Mouse (Mus musculus) myocyte (in vitro differentiated cells): ENCODE results near the gene Fam196b.

Source experiments
- CEBPB ChIP-seq: IDR thresholded peaks from 2 replicates; pipeline ENCODE4 v1.6.1; 2011; ENCODE audit warnings: mild to moderate bottlenecking, moderate library complexity; ENCODE audit not compliant: poor library complexity, insufficient read depth, severe bottlenecking
- E2F4 ChIP-seq: IDR thresholded peaks from one replicate; pipeline ENCODE4 v1.6.1; 2011; ENCODE audit warnings: mild to moderate bottlenecking, control low read depth, moderate library complexity; ENCODE audit not compliant: insufficient read depth
- MAX ChIP-seq: IDR thresholded peaks from one replicate; pipeline ENCODE4 v1.6.1; 2011; ENCODE audit warnings: low read depth, mild to moderate bottlenecking, control low read depth
- MYOD1 ChIP-seq, 3 experiments: IDR thresholded peaks; one replicate each; pipeline ENCODE4 v1.6.1; 2011; ENCODE audit warnings: control low read depth in 2 of 3, low read depth in 2 of 3, mild to moderate bottlenecking in 2 of 3, moderate library complexity in 1 of 3; ENCODE audit not compliant: insufficient read length in 2 of 3, control insufficient read depth in 1 of 3
- MYOG ChIP-seq, 3 experiments: IDR thresholded peaks; one replicate each; pipeline ENCODE4 v1.6.1; 2011; ENCODE audit warnings: control low read depth in 2 of 3, low read depth in 2 of 3, mild to moderate bottlenecking in 2 of 3; ENCODE audit not compliant: insufficient read length in 2 of 3, control insufficient read depth in 1 of 3, insufficient read depth in 1 of 3
- POLR2A ChIP-seq: IDR thresholded peaks from one replicate; pipeline ENCODE4 v1.6.1; 2011; ENCODE audit warnings: low read depth, mild to moderate bottlenecking, control low read depth, moderate library complexity; ENCODE audit not compliant: insufficient read length
- POLR2AphosphoS2 ChIP-seq: IDR thresholded peaks from one replicate; pipeline ENCODE4 v1.6.1; 2011; ENCODE audit warnings: low read depth, control low read depth; ENCODE audit not compliant: insufficient read length
- REST ChIP-seq: IDR thresholded peaks from one replicate; pipeline ENCODE4 v1.6.1; 2011; ENCODE audit warnings: mild to moderate bottlenecking, control low read depth, moderate library complexity; ENCODE audit not compliant: insufficient read depth, insufficient read length
- SRF ChIP-seq: IDR thresholded peaks from one replicate; pipeline ENCODE4 v1.6.1; 2011; ENCODE audit warnings: low read depth; ENCODE audit not compliant: control insufficient read depth, insufficient read length
- TCF12 ChIP-seq: IDR thresholded peaks from one replicate; pipeline ENCODE4 v1.6.1; 2011; ENCODE audit warnings: mild to moderate bottlenecking, control low read depth; ENCODE audit not compliant: poor library complexity, insufficient read depth, severe bottlenecking
- TCF3 ChIP-seq: IDR thresholded peaks from one replicate; pipeline ENCODE4 v1.6.1; 2011; ENCODE audit warnings: low read depth, control low read depth; ENCODE audit not compliant: insufficient read length
- USF1 ChIP-seq: IDR thresholded peaks from one replicate; pipeline ENCODE4 v1.6.1; 2011; ENCODE audit warnings: low read depth, mild to moderate bottlenecking, control low read depth, moderate library complexity

DNA sequence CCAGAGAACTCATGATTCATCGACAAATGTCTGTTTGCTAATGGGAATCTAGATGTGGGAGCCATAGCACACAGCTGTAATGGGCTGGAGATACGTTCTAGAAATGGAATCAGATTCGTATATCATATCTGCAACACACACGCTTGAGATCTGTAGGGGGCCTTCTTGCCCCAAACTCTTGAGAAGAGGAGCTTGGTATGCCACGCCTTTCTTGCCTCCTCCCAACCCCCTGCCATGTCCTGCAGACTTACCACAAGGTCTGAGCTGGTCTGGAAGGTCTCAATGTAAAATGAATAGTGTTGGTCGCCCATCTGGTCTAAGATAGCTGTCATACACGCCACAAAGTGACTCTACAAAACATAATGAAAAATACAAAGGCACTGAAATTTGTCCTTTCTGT is 2.4 kb upstream of the Fam196b start:
- TF ChIP-seq POLR2AphosphoS2 = no peak
- TF ChIP-seq POLR2A = no peak
- no peak for TF ChIP-seq TCF12
- TF ChIP-seq MYOD1 (IDR thresholded peaks at IDR 0.05; ENCODE audit: control insufficient read depth in 1 of 3, insufficient read length in 2 of 3, low read depth in 2 of 3) = no peak
- TF ChIP-seq REST = no peak
- no peak for TF ChIP-seq USF1
- no peak for TF ChIP-seq MAX
- TF ChIP-seq CEBPB = no peak
- TF ChIP-seq E2F4 = no peak
- TF ChIP-seq MYOG (IDR thresholded peaks at IDR 0.05; ENCODE audit: control insufficient read depth in 1 of 3, insufficient read depth in 1 of 3, insufficient read length in 2 of 3, low read depth in 2 of 3) = no peak
- TF ChIP-seq SRF = no peak
- TF ChIP-seq TCF3 = no peak
